Mouse (Mus musculus) layer of hippocampus, adult 9-10 months (tissue): Measurements from ENCODE around the gene Idh1.
"Not testable (repeated sequence)": the region's sequence is repeated elsewhere in the genome, so short reads cannot be mapped to it uniquely, and the experiment has no call there.

Experiments
- DNase-seq: peaks from one replicate; pipeline ENCODE4 v3.0.0; 2022; ENCODE audit warnings: low spot score

Gene Idh1

GRCm38 (mm10) chr1:65186287-65187073, at the start of gene Idh1, which contains the start of gene Pikfyve:
Gene Idh1, minus strand, starts transcription at chr1:65186500.
Gene Pikfyve, plus strand, starts transcription at chr1:65186683.
- DNase-seq = peak; percentile 96

- DNase-seq = no peak
These were observed 44.3 kb upstream of the Idh1 start for GRCm38 (mm10) chr1:65230566-65230965.

GRCm38 (mm10) chr1:65229768-65230167, 43.5 kb upstream of the Idh1 start:
- DNase-seq = not testable (repeated sequence)

GRCm38 (mm10) chr1:65227681-65228080, 41.4 kb upstream of the Idh1 start:
- DNase-seq = no peak

- no peak for DNase-seq
These were observed 37.4 kb upstream of the Idh1 start for GRCm38 (mm10) chr1:65223654-65224053.

GRCm38 (mm10) chr1:65217972-65218371, 31.7 kb upstream of the Idh1 start:
- no peak for DNase-seq

GRCm38 (mm10) chr1:65217567-65217966, 31.3 kb upstream of the Idh1 start:
- no peak for DNase-seq

- no peak for DNase-seq
These were observed 26.9 kb upstream of the Idh1 start for GRCm38 (mm10) chr1:65213214-65213613.

GRCm38 (mm10) chr1:65204299-65204698, 18.0 kb upstream of the Idh1 start:
- DNase-seq = no peak

GRCm38 (mm10) chr1:65198861-65199260, 12.6 kb upstream of the Idh1 start:
- no peak for DNase-seq

GRCm38 (mm10) chr1:65198425-65198824, 12.1 kb upstream of the Idh1 start:
- DNase-seq = no peak

- DNase-seq = no peak
These were observed 6.9 kb upstream of the Idh1 start for GRCm38 (mm10) chr1:65193226-65193625.

- no peak for DNase-seq
These were observed 3.9 kb upstream of the Idh1 start for GRCm38 (mm10) chr1:65190172-65190571.

- no peak for DNase-seq
These were observed 752 bp upstream of the Idh1 start for GRCm38 (mm10) chr1:65187074-65187430.

GRCm38 (mm10) chr1:65185524-65186205, 635 bp downstream of the Idh1 start:
- no peak for DNase-seq

GRCm38 (mm10) chr1:65185011-65185410, 1.3 kb downstream of the Idh1 start:
- no peak for DNase-seq

- DNase-seq = no peak
These were observed 2.3 kb downstream of the Idh1 start for GRCm38 (mm10) chr1:65183994-65184393.

- DNase-seq = no peak
These were observed 4.8 kb downstream of the Idh1 start for GRCm38 (mm10) chr1:65181459-65181858.

- peak; percentile 80 for DNase-seq
These were observed 6.6 kb downstream of the Idh1 start for GRCm38 (mm10) chr1:65179634-65180249.

- peak; percentile 92 for DNase-seq
These were observed 7.3 kb downstream of the Idh1 start for GRCm38 (mm10) chr1:65178902-65179432.

- peak; percentile 94 for DNase-seq
These were observed 8.0 kb downstream of the Idh1 start for GRCm38 (mm10) chr1:65178126-65178901.

- DNase-seq = no peak
These were observed 8.8 kb downstream of the Idh1 start for GRCm38 (mm10) chr1:65177452-65177851.
